Mouse (Mus musculus) adrenal gland, postnatal 0 days (tissue): ENCODE data around the gene Ccnq. TPM values are rescaled to one million over a fixed set of nuclear protein-coding genes. Genes with fewer than 3 reads are reported as not detected.

ENCODE experiments used
- microRNA-seq: library from miRNA; unstranded; fragments of <30 nt; microRNA quantifications from one replicate; pipeline ENCODE4, GENCODE M21; 2016; ENCODE audit warnings: borderline replicate concordance; ENCODE audit not compliant: insufficient number of aligned reads
- polyA plus RNA-seq: library from polyadenylated mRNA; unstranded; fragments of >200 nt; fragmentation: Nextera tagmentation; extraction: Ambion mirVana; gene quantifications from 2 replicates; pipeline ENCODE4 v1.2.1, GENCODE M21; 2015

Ccnq gene
- polyA plus RNA-seq: 73.8 and 92.7 TPM in 2 replicates

DNA sequence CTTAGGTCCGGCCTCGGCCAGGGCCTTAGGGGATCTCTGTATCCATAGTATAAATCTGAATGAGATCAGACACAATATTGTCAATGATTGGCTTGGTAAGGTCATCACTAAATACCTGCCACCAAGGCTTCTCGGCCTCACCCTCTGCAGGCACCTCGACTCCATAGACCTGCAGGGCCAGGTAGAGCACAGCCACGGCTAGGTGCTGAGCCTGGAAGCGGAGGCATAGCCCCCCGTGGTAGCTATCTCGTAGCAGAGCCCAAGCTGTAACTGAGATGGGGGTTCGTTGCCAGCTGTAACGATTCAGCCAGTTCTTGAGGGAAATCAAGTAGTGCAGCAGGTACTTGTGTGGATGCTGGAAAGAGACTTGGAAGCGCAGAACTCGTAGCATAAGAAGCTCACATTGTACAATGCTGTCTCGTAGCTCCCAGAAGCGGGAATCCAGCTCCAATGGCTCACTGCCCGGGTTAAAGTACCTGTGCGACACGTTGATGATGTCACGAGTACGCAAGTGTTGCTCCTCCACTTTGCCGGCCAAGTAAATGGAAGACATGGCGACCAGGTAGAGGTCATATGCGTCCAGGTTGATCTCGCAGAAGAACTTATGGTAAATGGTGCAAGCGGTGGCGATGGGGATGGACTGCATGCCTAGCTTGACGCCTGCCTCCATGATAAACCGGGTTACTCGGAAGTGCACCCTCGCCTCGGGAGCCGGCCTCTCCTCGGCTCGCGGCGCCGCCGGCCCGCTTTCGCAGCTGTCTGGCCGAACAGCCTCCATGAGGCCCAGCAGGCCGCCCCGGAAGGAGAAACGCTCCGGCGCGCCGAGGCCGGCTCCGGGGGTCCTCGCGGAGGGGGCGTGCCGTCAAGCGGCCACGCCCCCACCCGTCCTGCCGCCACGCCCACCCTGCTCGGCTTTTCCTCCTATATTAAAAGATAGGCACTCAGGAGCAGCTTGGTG lies at the start of gene Ccnq:
Ccnq (minus strand) TSS at position 845 of the 958 bp plus-strand sequence.

Small RNAs within 50 kb of the gene (microRNA-seq; reads per million reads assigned to microRNA genes)
- not detected for gene Gm23840

Other genes with a start within 250 kb of the Ccnq start
- not detected in 2 replicates for gene Sebox, start 248.3 kb downstream of the Ccnq start, polyA plus RNA-seq
- 49.5 and 55.2 TPM in 2 replicates for gene Tmem199, start 239.6 kb downstream of the Ccnq start, polyA plus RNA-seq
- gene Poldip2, start 239.5 kb downstream of the Ccnq start, polyA plus RNA-seq: 122 and 191 TPM in 2 replicates
- 33.2 and 38.8 TPM in 2 replicates for gene Tnfaip1, start 215.4 kb downstream of the Ccnq start, polyA plus RNA-seq
- 193 and 207 TPM in 2 replicates for gene Ift20, start 215.4 kb downstream of the Ccnq start, polyA plus RNA-seq
- gene Tmem97, start 201.0 kb downstream of the Ccnq start, polyA plus RNA-seq: 34.3 and 47.6 TPM in 2 replicates
- gene Nlk, start 54.4 kb downstream of the Ccnq start, polyA plus RNA-seq: 12.1 and 15.6 TPM in 2 replicates
- gene Lyrm9, start 74.9 kb upstream of the Ccnq start, polyA plus RNA-seq: 71.8 and 140 TPM in 2 replicates
- 0.30 and 0.48 TPM in 2 replicates for gene Nos2, start 169.1 kb upstream of the Ccnq start, polyA plus RNA-seq
- 80.5 and 84.7 TPM in 2 replicates for gene Lgals9, start 233.2 kb upstream of the Ccnq start, polyA plus RNA-seq